Mouse (Mus musculus): ENCODE data around the gene Cep68. TPM values are rescaled to one million over a fixed set of nuclear protein-coding genes. Genes with fewer than 3 reads are reported as not detected.
"Not testable (repeated sequence)": the region's sequence is repeated elsewhere in the genome, so short reads cannot be mapped to it uniquely, and the experiment has no call there.

Cep68 gene
- polyA plus RNA-seq, 1 experiment from 2014 or later = 29.8 TPM

DNA sequence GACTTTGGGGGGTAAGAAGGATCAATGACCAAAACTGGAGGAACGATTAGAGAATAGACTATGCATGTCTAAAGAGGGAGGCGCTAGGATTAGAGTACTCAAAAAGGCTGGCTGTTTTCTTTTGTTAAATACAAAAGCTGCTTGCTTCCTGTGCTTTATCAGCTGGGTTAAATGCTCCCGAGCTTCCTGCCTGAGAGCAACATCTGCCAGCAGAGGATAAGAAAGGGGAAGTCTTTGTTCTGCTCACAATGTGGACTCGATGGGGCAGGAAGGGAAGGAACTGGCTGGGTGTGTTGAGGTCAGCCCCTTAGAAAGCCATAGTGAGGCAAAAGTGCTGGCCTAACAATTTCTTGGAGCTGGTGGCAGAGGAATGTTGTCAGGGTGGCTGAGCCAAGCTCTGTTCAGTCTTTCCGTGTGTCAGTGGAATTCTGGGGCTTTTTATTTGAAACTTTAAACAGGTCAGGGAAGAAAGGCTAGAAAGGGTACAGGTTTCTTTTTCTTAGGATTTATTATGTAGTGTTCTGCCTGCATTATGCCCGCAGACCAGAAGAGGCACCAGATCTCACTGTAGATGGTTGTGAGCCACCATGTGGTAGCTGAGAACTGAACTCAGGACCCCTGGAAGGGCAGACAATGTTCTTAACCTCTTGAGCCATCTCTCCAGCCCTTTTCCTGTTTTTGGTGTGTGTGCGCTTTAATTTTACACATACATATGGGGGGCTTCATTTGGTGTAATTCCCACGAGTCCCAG, 17.9 kb downstream of the Cep68 start:
- Histone ChIP-seq H3K27ac (ENCODE audit: low read length) (peak overlapping the region; percentile 29), H3K9me3 (ENCODE audit: control insufficient read depth, low read length) (no peaks in the 10 kb centered on the region), H3K4me2 (ENCODE audit: low read length) (no peak overlapping the region), H3K27me3 (replicated peaks; ENCODE audit: control insufficient read depth, insufficient read depth, low read length) (no peaks in the 10 kb centered on the region), H3K9ac (replicated peaks; ENCODE audit: low read depth, low read length) (no peak overlapping the region), H3K36me3 (ENCODE audit: control insufficient read depth, insufficient read depth) (peaks cover 39% of the 10 kb centered on the region), H3K4me3 (replicated peaks; ENCODE audit: low read length) (no peak overlapping the region), H3K4me1 (replicated peaks; ENCODE audit: control insufficient read depth, insufficient read depth, low read length) (no peaks in the 10 kb centered on the region; the same call in 1 of the 2 replicates)
- no peak for ATAC-seq
- WGBS = 35% methylated on average over 8 of the region's 8 CpGs

DNA sequence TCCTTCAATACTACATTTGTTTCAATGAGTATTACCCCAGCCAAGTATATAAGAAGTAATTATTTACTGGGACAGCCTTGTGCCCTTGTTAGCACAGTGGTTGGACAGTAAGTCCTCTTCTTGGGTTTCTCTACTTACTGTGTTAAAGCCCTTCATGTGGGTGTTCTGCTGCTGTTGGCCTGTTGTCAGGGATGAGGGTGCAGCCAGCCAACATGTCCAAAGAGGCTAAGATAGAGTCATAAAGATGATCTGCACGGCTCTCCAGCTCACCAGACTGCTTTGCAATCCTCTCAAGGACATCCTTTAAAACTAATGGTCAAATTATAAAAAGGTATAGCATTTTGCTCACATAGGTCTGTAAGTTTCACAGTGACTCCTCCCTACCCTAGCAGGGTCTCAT, 18.9 kb downstream of the Cep68 start:
- H3K4me1 ChIP-seq (replicated peaks; ENCODE audit: control insufficient read depth, insufficient read depth, low read length) = no peaks in the 10 kb centered on the region; the same call in 1 of the 2 replicates
- no peaks in the 10 kb centered on the region for H3K9me3 ChIP-seq (ENCODE audit: control insufficient read depth, low read length)
- no peak overlapping the region for H3K4me2 ChIP-seq (ENCODE audit: low read length)
- no peak overlapping the region for H3K27ac ChIP-seq (ENCODE audit: low read length)
- WGBS = 85% methylated on average over 1 of the region's 1 CpGs
- H3K9ac ChIP-seq (replicated peaks; ENCODE audit: low read depth, low read length) = no peak overlapping the region
- no peak overlapping the region for H3K4me3 ChIP-seq (replicated peaks; ENCODE audit: low read length)
- no peaks in the 10 kb centered on the region for H3K27me3 ChIP-seq (replicated peaks; ENCODE audit: control insufficient read depth, insufficient read depth, low read length)
- ATAC-seq = no peak
- peaks cover 39% of the 10 kb centered on the region for H3K36me3 ChIP-seq (ENCODE audit: control insufficient read depth, insufficient read depth)

DNA sequence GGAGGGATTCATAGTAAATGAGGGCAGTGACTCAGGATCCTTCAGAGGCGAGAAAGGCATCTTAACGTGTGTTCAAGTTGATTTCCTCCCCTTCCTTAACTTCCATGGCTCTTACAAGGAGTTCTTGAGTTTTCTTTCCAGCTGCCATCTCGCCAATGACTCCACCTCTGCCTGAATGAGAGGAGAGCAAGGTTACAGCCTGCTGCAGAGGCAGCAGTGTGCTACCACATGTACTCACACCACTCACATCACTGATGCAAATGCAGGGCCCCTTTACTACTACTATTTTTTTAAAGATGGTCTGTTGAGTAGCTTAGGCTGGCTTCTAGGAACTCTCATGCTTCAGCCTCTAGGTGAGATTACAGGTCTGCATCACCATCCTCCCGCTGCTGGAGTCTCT, 19.9 kb downstream of the Cep68 start:
- H3K4me2 ChIP-seq (ENCODE audit: low read length) = no peak overlapping the region
- H3K36me3 ChIP-seq (ENCODE audit: control insufficient read depth, insufficient read depth) = peaks cover 35% of the 10 kb centered on the region
- H3K4me3 ChIP-seq (replicated peaks; ENCODE audit: low read length) = no peak overlapping the region
- WGBS = 87% methylated on average over 4 of the region's 4 CpGs
- ATAC-seq = no peak
- no peaks in the 10 kb centered on the region for H3K9me3 ChIP-seq (ENCODE audit: control insufficient read depth, low read length)
- H3K4me1 ChIP-seq (replicated peaks; ENCODE audit: control insufficient read depth, insufficient read depth, low read length) = no peaks in the 10 kb centered on the region; the same call in 1 of the 2 replicates
- no peaks in the 10 kb centered on the region for H3K27me3 ChIP-seq (replicated peaks; ENCODE audit: control insufficient read depth, insufficient read depth, low read length)
- H3K27ac ChIP-seq (ENCODE audit: low read length) = no peak overlapping the region
- H3K9ac ChIP-seq (replicated peaks; ENCODE audit: low read depth, low read length) = no peak overlapping the region

DNA sequence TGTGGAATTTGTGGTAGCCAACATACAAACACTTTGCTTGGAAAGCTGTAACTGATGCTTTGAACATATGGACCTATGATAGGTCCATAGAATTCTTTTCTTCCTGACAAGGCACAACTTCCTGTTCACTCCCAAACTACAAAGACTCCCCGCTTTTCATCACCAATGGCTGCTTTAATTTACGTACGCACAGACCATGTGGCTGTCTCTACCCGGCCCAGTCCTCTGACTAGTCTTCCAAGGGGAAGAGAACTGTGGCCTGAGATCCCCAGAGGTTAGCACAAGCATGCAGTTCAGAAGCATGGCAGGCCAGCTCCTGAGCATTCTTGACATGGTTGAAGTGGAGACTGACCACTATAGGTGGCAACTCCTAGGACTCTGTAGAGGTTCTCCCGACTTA, 20.6 kb downstream of the Cep68 start:
- Histone ChIP-seq H3K4me2 (ENCODE audit: low read length) (no peak overlapping the region), H3K36me3 (ENCODE audit: control insufficient read depth, insufficient read depth) (peaks cover 35% of the 10 kb centered on the region), H3K4me3 (replicated peaks; ENCODE audit: low read length) (no peak overlapping the region), H3K4me1 (replicated peaks; ENCODE audit: control insufficient read depth, insufficient read depth, low read length) (no peaks in the 10 kb centered on the region; the same call in 1 of the 2 replicates), H3K27ac (ENCODE audit: low read length) (no peak overlapping the region), H3K9me3 (ENCODE audit: control insufficient read depth, low read length) (no peaks in the 10 kb centered on the region), H3K27me3 (replicated peaks; ENCODE audit: control insufficient read depth, insufficient read depth, low read length) (no peaks in the 10 kb centered on the region), H3K9ac (replicated peaks; ENCODE audit: low read depth, low read length) (no peak overlapping the region)
- WGBS = 87% methylated on average over 5 of the region's 5 CpGs
- no peak for ATAC-seq

DNA sequence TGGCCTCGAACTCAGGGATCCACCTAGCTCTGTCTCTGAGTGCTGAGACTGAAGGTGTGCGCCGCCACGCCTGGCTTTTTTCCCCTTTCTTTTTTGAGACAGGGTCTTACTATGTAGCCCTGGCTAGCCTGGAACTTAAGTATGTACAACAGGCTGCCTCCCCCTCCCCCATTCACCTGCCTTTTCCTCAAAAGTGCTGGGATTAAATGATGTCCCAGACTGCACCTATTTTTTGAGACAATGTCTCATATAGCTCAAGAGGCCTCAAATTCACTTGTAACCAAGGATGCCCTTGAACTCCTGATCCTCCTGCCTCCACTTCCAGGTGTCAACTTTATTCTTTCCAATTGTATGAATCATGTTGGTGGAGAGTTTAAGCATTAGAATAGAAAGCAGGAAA, 23.3 kb downstream of the Cep68 start:
- Histone ChIP-seq H3K9ac (replicated peaks; ENCODE audit: low read depth, low read length) (no peak overlapping the region), H3K27ac (ENCODE audit: low read length) (no peak overlapping the region), H3K9me3 (ENCODE audit: control insufficient read depth, low read length) (no peaks in the 10 kb centered on the region), H3K36me3 (ENCODE audit: control insufficient read depth, insufficient read depth) (peaks cover 36% of the 10 kb centered on the region), H3K4me1 (replicated peaks; ENCODE audit: control insufficient read depth, insufficient read depth, low read length) (no peaks in the 10 kb centered on the region), H3K4me2 (ENCODE audit: low read length) (no peak overlapping the region), H3K4me3 (replicated peaks; ENCODE audit: low read length) (no peak overlapping the region), H3K27me3 (replicated peaks; ENCODE audit: control insufficient read depth, insufficient read depth, low read length) (no peaks in the 10 kb centered on the region)
- no peak for ATAC-seq
- 97% methylated on average over 4 of the region's 4 CpGs for WGBS

DNA sequence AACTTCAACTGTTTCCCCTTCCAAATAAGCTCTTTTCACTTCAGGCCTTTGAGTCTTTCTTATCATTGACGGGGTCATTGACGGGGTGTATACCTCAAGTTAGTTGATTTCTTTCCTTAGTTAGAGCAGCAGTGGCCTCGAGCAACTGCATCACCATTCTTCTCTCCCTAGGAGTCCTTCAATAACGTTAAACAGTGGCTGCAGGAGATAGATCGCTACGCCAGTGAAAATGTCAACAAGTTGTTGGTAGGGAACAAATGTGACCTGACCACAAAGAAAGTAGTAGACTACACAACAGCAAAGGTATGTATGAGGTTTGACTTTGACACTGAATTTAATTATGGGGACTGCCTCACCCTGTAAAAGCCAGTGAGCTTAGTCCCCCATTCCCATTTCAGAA, 25.0 kb downstream of the Cep68 start:
- no peak overlapping the region for H3K9ac ChIP-seq (replicated peaks; ENCODE audit: low read depth, low read length)
- H3K9me3 ChIP-seq (ENCODE audit: control insufficient read depth, low read length) = no peaks in the 10 kb centered on the region
- peaks cover 26% of the 10 kb centered on the region for H3K36me3 ChIP-seq (ENCODE audit: control insufficient read depth, insufficient read depth)
- H3K27ac ChIP-seq (ENCODE audit: low read length) = no peak overlapping the region
- H3K4me3 ChIP-seq (replicated peaks; ENCODE audit: low read length) = no peak overlapping the region
- 74% methylated on average over 6 of the region's 6 CpGs for WGBS
- no peaks in the 10 kb centered on the region for H3K4me1 ChIP-seq (replicated peaks; ENCODE audit: control insufficient read depth, insufficient read depth, low read length)
- H3K27me3 ChIP-seq (replicated peaks; ENCODE audit: control insufficient read depth, insufficient read depth, low read length) = no peaks in the 10 kb centered on the region
- H3K4me2 ChIP-seq (ENCODE audit: low read length) = no peak overlapping the region
- no peak for ATAC-seq

DNA sequence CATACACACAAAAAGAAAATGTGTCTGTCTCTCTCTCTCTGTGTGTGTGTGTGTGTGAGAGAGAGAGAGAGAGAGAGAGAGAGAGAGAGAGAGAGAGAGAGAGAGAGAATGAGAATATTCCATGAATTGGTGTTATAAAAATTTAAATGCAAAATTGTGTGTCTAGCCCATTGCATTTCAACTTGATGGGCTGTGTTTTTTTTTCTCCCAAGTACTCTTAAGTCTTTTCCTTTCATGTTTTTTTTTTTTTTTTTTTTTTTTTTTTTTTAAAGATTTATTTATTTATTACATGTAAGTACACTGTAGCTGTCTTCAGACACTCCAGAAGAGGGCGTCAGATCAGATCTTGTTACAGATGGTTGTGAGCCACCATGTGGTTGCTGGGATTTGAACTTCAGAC, 27.6 kb downstream of the Cep68 start:
- H3K4me2 ChIP-seq (ENCODE audit: low read length); H3K27ac ChIP-seq (ENCODE audit: low read length); H3K9ac ChIP-seq (replicated peaks; ENCODE audit: low read depth, low read length); H3K4me3 ChIP-seq (replicated peaks; ENCODE audit: low read length); H3K9me3 ChIP-seq (ENCODE audit: control insufficient read depth, low read length); H3K4me1 ChIP-seq (replicated peaks; ENCODE audit: control insufficient read depth, insufficient read depth, low read length); H3K27me3 ChIP-seq (replicated peaks; ENCODE audit: control insufficient read depth, insufficient read depth, low read length); ATAC-seq: not testable (repeated sequence)
- peaks cover 28% of the 10 kb centered on the region for H3K36me3 ChIP-seq (ENCODE audit: control insufficient read depth, insufficient read depth)
- WGBS = no CpG with 5 or more reads among the region's 1 CpGs

DNA sequence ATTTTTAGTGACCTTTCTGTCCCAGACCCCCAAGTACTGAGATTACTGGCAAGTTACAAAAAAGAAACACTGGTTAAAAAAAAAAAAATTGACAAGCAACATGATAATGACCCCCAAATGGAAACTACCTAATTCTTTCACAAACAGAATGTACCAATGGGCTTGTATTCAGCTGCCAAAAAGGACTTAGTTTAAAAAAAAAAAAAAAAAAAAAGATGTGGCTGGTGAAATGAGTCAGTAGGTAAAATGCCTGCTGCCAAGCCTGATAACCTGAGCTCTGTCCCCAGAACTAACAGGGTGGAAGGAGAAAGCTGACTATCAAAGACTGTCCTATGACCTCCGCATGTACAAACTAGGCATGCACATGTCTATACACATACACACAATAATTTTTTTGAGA, 32.0 kb downstream of the Cep68 start:
- Histone ChIP-seq H3K27me3 (replicated peaks; ENCODE audit: control insufficient read depth, insufficient read depth, low read length) (no peaks in the 10 kb centered on the region), H3K4me3 (replicated peaks; ENCODE audit: low read length) (no peak overlapping the region), H3K9me3 (ENCODE audit: control insufficient read depth, low read length) (no peaks in the 10 kb centered on the region), H3K9ac (replicated peaks; ENCODE audit: low read depth, low read length) (no peak overlapping the region), H3K4me2 (ENCODE audit: low read length) (no peak overlapping the region), H3K36me3 (ENCODE audit: control insufficient read depth, insufficient read depth) (peaks cover 12% of the 10 kb centered on the region; the same call in 1 of the 2 replicates), H3K4me1 (replicated peaks; ENCODE audit: control insufficient read depth, insufficient read depth, low read length) (peaks cover 4% of the 10 kb centered on the region; the same call in 1 of the 2 replicates), H3K27ac (ENCODE audit: low read length) (no peak overlapping the region)
- ATAC-seq = no peak
- 100% methylated on average over 1 of the region's 1 CpGs for WGBS

DNA sequence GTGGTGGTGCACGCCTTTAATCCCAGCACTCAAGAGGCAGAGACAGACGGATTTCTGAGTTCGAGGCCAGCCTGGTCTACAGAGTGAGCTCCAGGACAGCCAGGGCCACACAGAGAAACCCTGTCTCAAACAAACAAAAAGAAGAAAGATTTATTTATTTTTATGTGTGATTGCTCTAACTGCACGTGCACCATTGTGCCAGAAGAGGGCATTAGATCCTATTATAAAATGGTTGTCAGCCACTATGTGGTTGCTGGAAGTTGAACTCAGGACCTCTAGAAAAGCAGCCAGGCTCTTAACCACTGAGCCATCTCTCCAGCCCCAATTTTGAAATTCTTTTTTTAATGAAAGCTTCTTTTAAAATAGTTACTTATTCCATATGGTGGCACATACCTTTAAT, 32.8 kb downstream of the Cep68 start:
- H3K4me2 ChIP-seq (ENCODE audit: low read length) = no peak overlapping the region
- H3K4me3 ChIP-seq (replicated peaks; ENCODE audit: low read length) = no peak overlapping the region
- H3K27me3 ChIP-seq (replicated peaks; ENCODE audit: control insufficient read depth, insufficient read depth, low read length) = no peaks in the 10 kb centered on the region
- peaks cover 4% of the 10 kb centered on the region; the same call in 1 of the 2 replicates for H3K4me1 ChIP-seq (replicated peaks; ENCODE audit: control insufficient read depth, insufficient read depth, low read length)
- H3K27ac ChIP-seq (ENCODE audit: low read length) = no peak overlapping the region
- peaks cover 12% of the 10 kb centered on the region; the same call in 1 of the 2 replicates for H3K36me3 ChIP-seq (ENCODE audit: control insufficient read depth, insufficient read depth)
- no peak for ATAC-seq
- WGBS = 92% methylated on average over 4 of the region's 4 CpGs
- no peak overlapping the region for H3K9ac ChIP-seq (replicated peaks; ENCODE audit: low read depth, low read length)
- no peaks in the 10 kb centered on the region for H3K9me3 ChIP-seq (ENCODE audit: control insufficient read depth, low read length)

Measured in forebrain, embryonic 16.5 days (tissue).